Mouse (Mus musculus) spleen, adult 2 months (tissue): ENCODE measurements at regions not wholly inside any gene's neighbourhood (a gene's known extent, or its start where the extent isn't known, plus 50 kb on each side); places are given as distances from the start of the nearest gene placed in this dataset.

ENCODE experiments used
- DNase-seq, 2 experiments: peaks; one replicate each; pipeline versions ENCODE4 v3.0.0 to v3.0.0-alpha.2; 2012 to 2021; ENCODE audit warnings: low spot score in 2 of 2, low read depth in 1 of 2
- H3K27ac ChIP-seq: fragments of 200-500 bp; 2 replicates; pipeline ENCODE4 v1.5.1; 2012; ENCODE audit warnings: low read length, inconsistent platforms; ENCODE audit not compliant: insufficient read depth
- H3K27me3 ChIP-seq: fragments of 200-500 bp; 2 replicates; pipeline ENCODE4 v1.6.1; 2012; ENCODE audit warnings: mild to moderate bottlenecking, moderate library complexity, low read length, inconsistent platforms; ENCODE audit not compliant: control insufficient read depth, insufficient read depth
- H3K36me3 ChIP-seq: fragments of 200-500 bp; 2 replicates; pipeline ENCODE4 v1.6.1; 2012; ENCODE audit warnings: mild to moderate bottlenecking, low read length, inconsistent platforms; ENCODE audit not compliant: control insufficient read depth, insufficient read depth
- H3K4me1 ChIP-seq: fragments of 200-500 bp; 2 replicates; pipeline ENCODE4 v1.6.1; 2011; ENCODE audit warnings: inconsistent platforms; ENCODE audit not compliant: control insufficient read depth, insufficient read depth, insufficient read length
- H3K4me3 ChIP-seq: fragments of 200-500 bp; 2 replicates; pipeline ENCODE4 v1.5.1; 2011; ENCODE audit warnings: mild to moderate bottlenecking, inconsistent platforms; ENCODE audit not compliant: insufficient read depth, insufficient read length; ENCODE audit errors: extremely low read depth
- CTCF ChIP-seq: fragments of 200-500 bp; IDR thresholded peaks from 2 replicates; pipeline ENCODE4 v1.5.1; 2011; ENCODE audit warnings: mild to moderate bottlenecking, inconsistent platforms; ENCODE audit not compliant: insufficient read depth, insufficient read length, insufficient replicate concordance; ENCODE audit errors: extremely low read depth
- POLR2A ChIP-seq: fragments of 200-500 bp; IDR thresholded peaks from 2 replicates; pipeline ENCODE4 v1.6.1; 2011; ENCODE audit warnings: low read depth, low read length, inconsistent platforms
- WGBS: fragments of 180-500 bp; shearing (Covaris S2); methylation state at CpG from one replicate; pipeline ENCODE4 v1.1.7; 2018; 5-methylcytosine and 5-hydroxymethylcytosine counted together

DNA sequence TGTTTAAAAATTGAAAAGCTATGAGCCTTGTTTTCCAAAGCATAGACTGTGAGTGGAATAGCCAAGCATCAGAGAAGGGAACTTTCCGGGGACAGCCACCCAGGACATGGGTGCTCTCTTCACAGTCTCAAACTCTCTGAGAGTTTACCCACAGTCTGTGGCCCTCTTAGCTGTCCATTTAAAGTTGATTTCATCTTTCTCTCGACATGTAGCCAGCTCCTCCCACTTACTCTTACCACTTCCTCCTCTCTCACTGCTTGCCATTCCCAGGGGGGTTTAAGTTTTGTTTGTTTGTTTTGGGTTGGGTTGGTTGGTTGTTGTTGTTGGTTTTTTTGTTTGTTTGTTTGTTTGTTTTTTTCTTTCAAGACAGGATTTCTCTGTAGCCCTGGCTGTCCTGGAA, 66.1 kb upstream of the Tfec start:
- Histone ChIP-seq H3K4me1 (peaks cover 5% of the 10 kb centered on the region), H3K27me3 (no peaks in the 10 kb centered on the region; the same call in 1 of the 2 replicates), H3K36me3 (no peaks in the 10 kb centered on the region), H3K27ac (no peak overlapping the region; the same call in 1 of the 2 replicates), H3K4me3 (no peak overlapping the region)
- 42% methylated on average over 2 of the region's 2 CpGs for WGBS
- no peak for TF ChIP-seq POLR2A
- no peak for TF ChIP-seq CTCF
- DNase-seq = no peak

GRCm38 (mm10) chr6:16963958-16964357, 65.7 kb upstream of the Tfec start:
- TF ChIP-seq POLR2A = no peak
- no peak for TF ChIP-seq CTCF
- Histone ChIP-seq H3K4me1 (peaks cover 5% of the 10 kb centered on the region), H3K36me3 (no peaks in the 10 kb centered on the region), H3K27ac (no peak overlapping the region; the same call in 1 of the 2 replicates), H3K27me3 (no peaks in the 10 kb centered on the region; the same call in 1 of the 2 replicates), H3K4me3 (no peak overlapping the region)
- peak in 1 of 2 experiments; percentile 18 for DNase-seq
- 13% methylated on average over 3 of the region's 3 CpGs for WGBS

DNA sequence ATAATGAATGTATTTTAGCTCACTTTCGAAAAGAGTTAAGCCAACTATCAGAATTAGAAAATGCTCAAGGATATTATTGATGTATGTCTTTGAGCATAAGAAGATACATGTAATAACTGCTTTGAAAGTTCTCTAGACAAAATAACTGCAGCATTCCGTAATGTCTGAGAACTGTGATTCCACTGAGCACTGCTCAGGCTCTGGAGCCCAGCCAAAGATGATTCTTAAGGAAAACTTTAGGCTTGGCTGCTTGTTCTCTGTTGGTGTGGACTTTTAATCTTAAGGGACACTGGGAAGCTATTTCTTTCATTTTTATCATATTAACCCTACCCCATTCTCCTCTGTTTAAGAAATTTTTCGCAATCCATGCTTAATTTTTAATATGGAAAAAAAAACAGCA, 59.9 kb upstream of the Tfec start:
- no peaks in the 10 kb centered on the region for H3K27me3 ChIP-seq
- 82% methylated on average over 3 of the region's 3 CpGs for WGBS
- no peak for TF ChIP-seq CTCF
- TF ChIP-seq POLR2A = no peak
- no peak overlapping the region for H3K4me3 ChIP-seq
- no peaks in the 10 kb centered on the region for H3K36me3 ChIP-seq
- no peaks in the 10 kb centered on the region for H3K4me1 ChIP-seq
- DNase-seq = no peak
- H3K27ac ChIP-seq = no peak overlapping the region

GRCm38 (mm10) chr6:16956771-16957435, 58.7 kb upstream of the Tfec start:
- Histone ChIP-seq H3K4me3 (no peak overlapping the region), H3K36me3 (no peaks in the 10 kb centered on the region), H3K27ac (no peak overlapping the region), H3K27me3 (no peaks in the 10 kb centered on the region), H3K4me1 (no peaks in the 10 kb centered on the region)
- no peak for TF ChIP-seq POLR2A
- no peak for TF ChIP-seq CTCF
- 85% methylated on average over 6 of the region's 6 CpGs for WGBS
- DNase-seq = no peak
